Mouse (Mus musculus): ENCODE data around the gene Olfr541.

DNA sequence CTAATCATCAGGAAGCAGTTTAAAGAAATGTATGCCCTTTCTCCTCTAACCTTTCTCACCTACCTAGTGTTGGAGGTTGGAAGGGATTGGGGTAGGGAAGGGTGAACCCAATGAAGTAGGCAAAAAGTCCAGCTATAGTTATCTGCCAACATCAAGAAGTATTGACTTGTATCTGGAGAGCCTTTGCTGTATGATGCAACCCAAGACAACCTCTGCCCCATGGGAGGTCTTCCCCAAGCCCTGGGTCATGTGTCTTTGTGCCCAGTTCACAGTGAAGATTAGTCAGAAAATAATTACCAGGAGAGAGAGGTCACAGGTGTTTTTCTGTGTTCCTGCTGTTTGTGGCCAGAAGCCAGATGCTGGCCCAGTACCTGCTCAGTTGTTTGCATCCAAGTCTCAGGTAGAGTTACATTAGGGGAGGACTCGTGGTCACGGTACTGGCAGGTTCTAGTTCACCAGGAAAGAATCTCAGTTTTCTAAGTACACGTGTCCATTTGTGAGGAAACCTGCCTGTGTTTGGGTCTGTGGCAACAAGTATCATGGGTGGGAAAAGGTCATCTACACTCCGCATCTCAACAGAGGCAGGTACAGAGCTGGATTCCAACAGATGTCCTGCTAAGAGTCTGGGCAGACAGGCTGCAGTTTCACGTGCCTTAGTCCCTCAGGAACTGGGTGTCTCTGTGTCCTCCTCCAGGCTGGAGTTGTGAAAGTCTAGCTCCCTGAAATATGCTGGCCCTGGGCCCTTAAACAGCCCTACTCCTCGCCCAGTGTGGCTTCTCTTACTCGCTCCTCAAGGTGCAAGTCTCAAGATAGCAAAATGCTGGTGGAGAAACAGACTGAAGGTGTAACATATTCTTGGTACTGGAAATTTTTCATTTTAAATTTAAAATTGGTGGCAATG lies 20.3 kb downstream of the Olfr541 start:
- TF ChIP-seq POLR2A (IDR thresholded peaks at IDR 0.05; ENCODE audit: low read depth, low read length) (no peak), CTCF (conservative IDR thresholded peaks at IDR 0.05; ENCODE audit: insufficient read depth, insufficient read length, low read depth, low read length) (no peak)

Measured in kidney, adult 2 months (tissue).